Mouse (Mus musculus) spleen, adult 2 months (tissue): ENCODE data around the gene Elmo3. TPM values are rescaled to one million over a fixed set of nuclear protein-coding genes. Genes with fewer than 3 reads are reported as not detected.
"Not testable (repeated sequence)": the region's sequence is repeated elsewhere in the genome, so short reads cannot be mapped to it uniquely, and the experiment has no call there.

ENCODE experiments used
- DNase-seq, 2 experiments: peaks; one replicate each; pipeline versions ENCODE4 v3.0.0 to v3.0.0-alpha.2; 2012 to 2021; ENCODE audit warnings: low spot score in 2 of 2, low read depth in 1 of 2
- H3K27ac ChIP-seq: fragments of 200-500 bp; 2 replicates; pipeline ENCODE4 v1.5.1; 2012; ENCODE audit warnings: low read length, inconsistent platforms; ENCODE audit not compliant: insufficient read depth
- H3K27me3 ChIP-seq: fragments of 200-500 bp; 2 replicates; pipeline ENCODE4 v1.6.1; 2012; ENCODE audit warnings: mild to moderate bottlenecking, moderate library complexity, low read length, inconsistent platforms; ENCODE audit not compliant: control insufficient read depth, insufficient read depth
- H3K36me3 ChIP-seq: fragments of 200-500 bp; 2 replicates; pipeline ENCODE4 v1.6.1; 2012; ENCODE audit warnings: mild to moderate bottlenecking, low read length, inconsistent platforms; ENCODE audit not compliant: control insufficient read depth, insufficient read depth
- H3K4me1 ChIP-seq: fragments of 200-500 bp; 2 replicates; pipeline ENCODE4 v1.6.1; 2011; ENCODE audit warnings: inconsistent platforms; ENCODE audit not compliant: control insufficient read depth, insufficient read depth, insufficient read length
- H3K4me3 ChIP-seq: fragments of 200-500 bp; 2 replicates; pipeline ENCODE4 v1.5.1; 2011; ENCODE audit warnings: mild to moderate bottlenecking, inconsistent platforms; ENCODE audit not compliant: insufficient read depth, insufficient read length; ENCODE audit errors: extremely low read depth
- CTCF ChIP-seq: fragments of 200-500 bp; IDR thresholded peaks from 2 replicates; pipeline ENCODE4 v1.5.1; 2011; ENCODE audit warnings: mild to moderate bottlenecking, inconsistent platforms; ENCODE audit not compliant: insufficient read depth, insufficient read length, insufficient replicate concordance; ENCODE audit errors: extremely low read depth
- POLR2A ChIP-seq: fragments of 200-500 bp; IDR thresholded peaks from 2 replicates; pipeline ENCODE4 v1.6.1; 2011; ENCODE audit warnings: low read depth, low read length, inconsistent platforms
- WGBS: fragments of 180-500 bp; shearing (Covaris S2); methylation state at CpG from one replicate; pipeline ENCODE4 v1.1.7; 2018; 5-methylcytosine and 5-hydroxymethylcytosine counted together
- polyA plus RNA-seq: library from polyadenylated mRNA; depleted of rRNA; stranded (reverse); fragments of >200 nt; gene quantifications from 2 replicates; pipeline ENCODE4 v1.2.3, GENCODE M21; 2012

The Elmo3 gene
- polyA plus RNA-seq, 1 experiment = 7.7 TPM

DNA sequence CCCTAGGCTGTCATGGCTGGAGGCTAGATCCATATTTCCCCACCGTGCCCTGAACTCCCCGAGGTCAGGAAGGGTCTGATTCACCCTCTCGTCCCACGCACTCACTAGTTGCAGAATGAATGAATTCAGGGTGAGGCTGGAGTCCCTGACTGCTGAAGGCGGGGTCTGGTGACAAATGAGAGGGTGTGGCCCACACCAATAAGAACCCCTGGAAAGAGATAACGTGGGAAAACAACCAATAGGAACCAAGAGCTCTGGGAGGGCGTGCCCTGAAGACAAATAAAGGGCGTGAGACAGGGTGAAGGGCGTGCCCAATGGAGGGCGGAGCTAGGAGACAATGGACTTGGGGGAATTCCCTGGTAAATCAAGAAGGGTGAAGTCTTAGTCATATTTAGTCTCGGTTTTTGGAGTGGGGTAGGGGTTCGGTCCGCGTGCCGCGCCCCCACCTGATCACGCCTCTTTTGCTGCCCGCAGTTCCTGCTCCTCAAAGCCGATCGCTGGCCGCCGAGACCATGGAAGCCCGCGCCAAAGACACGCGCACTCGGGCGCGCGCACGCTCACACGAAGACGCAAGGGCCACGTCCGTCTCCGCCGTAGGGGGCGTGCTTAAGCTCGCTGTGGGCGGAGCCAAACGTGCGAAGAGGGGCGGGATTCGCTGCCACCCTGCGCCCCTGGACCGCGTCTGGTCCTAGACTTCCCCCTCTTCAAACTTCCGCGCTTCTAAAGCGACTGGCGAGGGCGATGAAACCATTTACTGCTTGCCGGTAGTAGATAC is 16.3 kb upstream of the Elmo3 start:
- Histone ChIP-seq H3K36me3 (no peaks in the 10 kb centered on the region), H3K4me3 (peak overlapping the region; percentile 85), H3K27me3 (no peaks in the 10 kb centered on the region), H3K27ac (peak overlapping the region; percentile 75), H3K4me1 (peaks cover 11% of the 10 kb centered on the region)
- TF ChIP-seq POLR2A = peak; percentile 9
- TF ChIP-seq CTCF = no peak
- WGBS = under 1% methylated on average over 53 of the region's 53 CpGs
- DNase-seq = peak; percentile 92 to 95

DNA sequence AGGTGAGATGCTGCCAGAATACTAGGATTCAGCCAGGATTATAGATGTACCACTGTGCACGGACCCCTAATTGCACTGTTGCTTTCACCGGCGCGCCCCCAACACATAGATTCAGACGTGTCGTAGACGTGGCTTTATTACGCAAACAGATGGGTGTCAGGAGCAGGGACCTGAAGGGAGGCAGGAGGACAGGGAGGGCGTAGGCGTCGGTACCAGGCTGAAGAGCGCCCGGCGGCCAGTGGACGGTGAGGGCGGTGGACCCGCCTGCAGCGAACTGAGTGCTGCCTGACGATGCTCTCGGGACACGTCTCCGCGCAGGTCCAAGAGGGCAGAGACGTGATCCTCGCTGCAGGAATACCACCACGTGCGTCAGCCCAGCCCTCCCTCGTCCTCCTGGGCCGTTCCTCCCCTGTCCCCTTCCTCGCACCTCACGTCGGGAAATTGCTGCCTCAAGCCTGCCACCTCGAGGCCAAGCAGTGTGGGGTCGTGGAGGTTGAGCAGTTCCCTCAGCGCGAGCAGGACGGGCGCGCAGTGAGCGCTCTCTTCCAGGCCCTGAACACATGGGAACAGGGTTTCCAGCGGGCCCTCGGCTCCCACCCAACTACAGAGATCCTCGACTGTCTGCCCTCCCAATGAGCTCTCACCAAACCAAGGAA is 15.5 kb upstream of the Elmo3 start, which contains the start of gene 4931428F04Rik:
Gene 4931428F04Rik (minus strand): TSS at position 60 of the 656 bp plus-strand sequence.
- TF ChIP-seq CTCF (peak; percentile 22; the same call in 1 of the 2 replicates), POLR2A (no peak)
- DNase-seq = peak in 1 of 2 experiments; percentile 45
- Histone ChIP-seq H3K4me3 (peak within 1 kb of the TSS; percentile 85), H3K27ac (peak within 1 kb of the TSS; percentile 75), H3K36me3 (no peaks in the 10 kb centered on the region), H3K27me3 (no peaks in the 10 kb centered on the region), H3K4me1 (peaks cover 11% of the 10 kb centered on the region)
- WGBS = 8% methylated on average over 43 of the region's 43 CpGs

DNA sequence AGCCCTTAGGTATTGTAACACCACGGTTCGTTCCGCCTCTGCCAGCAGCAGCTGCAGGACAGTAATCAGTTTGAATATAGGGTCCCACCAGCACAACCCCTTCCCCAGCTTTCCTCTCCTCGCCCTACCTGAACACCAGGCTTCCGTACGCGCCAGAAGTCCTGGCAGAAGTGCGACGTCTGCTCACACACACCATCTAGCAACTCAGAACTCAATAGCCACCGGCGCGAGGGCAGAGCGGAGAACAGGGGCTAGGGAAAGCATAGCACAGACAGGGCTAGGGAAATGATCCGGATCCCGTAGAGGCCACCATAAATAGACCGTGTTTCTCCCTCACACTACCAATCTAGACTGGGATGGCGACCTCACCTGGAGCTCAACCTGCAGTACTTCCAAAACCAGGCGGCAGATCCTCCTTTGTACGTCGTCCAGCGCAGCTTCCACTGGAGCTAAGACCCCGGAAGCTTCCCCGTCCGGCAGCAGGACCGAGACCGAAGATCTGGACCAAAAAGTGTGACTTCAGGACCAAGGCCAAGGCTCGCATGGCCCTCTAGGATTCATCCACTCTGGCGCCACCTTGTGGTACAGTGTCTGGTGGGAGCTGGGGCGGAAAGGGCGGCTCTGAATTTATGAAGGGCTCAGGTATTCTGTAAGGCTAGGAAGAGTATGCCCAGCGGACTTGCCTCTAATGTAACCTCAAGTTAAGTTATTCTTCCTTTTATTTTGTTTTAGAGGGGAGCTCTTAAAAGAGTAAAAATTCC is 14.7 kb upstream of the Elmo3 start:
- Histone ChIP-seq H3K4me1 (peaks cover 11% of the 10 kb centered on the region), H3K27me3 (no peaks in the 10 kb centered on the region), H3K27ac (no peak overlapping the region), H3K36me3 (no peaks in the 10 kb centered on the region), H3K4me3 (no peak overlapping the region)
- peak; percentile 72 to 88 for DNase-seq
- no peak for TF ChIP-seq POLR2A
- TF ChIP-seq CTCF = peak; percentile 93; the same call in 1 of the 2 replicates
- 27% methylated on average over 31 of the region's 31 CpGs for WGBS

DNA sequence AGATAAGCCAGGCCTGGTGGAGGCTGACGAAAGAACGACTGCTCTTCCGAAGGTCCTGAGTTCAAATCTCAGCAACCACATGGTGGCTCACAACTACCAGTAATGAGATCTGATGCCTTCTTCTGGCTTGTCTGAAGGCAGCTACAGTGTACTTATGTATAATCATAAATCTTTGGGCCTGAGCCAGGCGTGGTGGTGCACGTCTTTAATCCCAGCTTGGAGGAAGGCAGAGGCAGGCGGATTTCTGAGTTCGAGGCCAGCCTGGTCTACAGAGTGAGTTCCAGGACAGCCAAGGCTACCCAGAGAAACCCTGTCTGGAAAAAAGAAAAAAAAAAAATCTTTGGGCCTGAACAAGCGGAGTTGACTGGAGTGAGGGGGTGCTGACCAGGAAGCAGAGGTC is 14.0 kb upstream of the Elmo3 start:
- H3K27me3 ChIP-seq, H3K36me3 ChIP-seq, H3K4me3 ChIP-seq, H3K27ac ChIP-seq, DNase-seq: not testable (repeated sequence)
- 85% methylated on average over 8 of the region's 8 CpGs for WGBS
- H3K4me1 ChIP-seq = peaks cover 11% of the 10 kb centered on the region

DNA sequence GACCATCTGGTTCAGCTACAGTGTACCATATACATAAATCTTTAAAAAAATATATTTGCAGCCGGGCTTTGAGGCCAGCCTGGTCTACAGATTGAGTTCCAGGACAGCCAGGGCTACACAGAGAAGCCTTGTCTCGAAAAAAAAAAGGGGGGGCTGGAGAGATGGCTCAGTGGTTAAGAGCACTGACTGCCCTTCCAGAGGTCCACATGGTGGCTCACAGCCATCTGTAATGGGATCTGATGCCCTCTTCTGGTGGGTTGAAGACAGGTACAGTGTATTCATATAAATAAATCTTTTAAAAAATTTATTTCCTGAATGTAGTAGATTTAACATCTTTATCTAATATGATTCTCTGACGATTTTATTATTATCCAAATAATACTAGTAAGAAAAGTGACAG is 13.6 kb upstream of the Elmo3 start:
- H3K27ac ChIP-seq, DNase-seq, H3K27me3 ChIP-seq, H3K4me3 ChIP-seq, H3K36me3 ChIP-seq: not testable (repeated sequence)
- peaks cover 11% of the 10 kb centered on the region for H3K4me1 ChIP-seq
- 0 out of 2 replicates have a peak, but pooled peaks have one; percentile 4 for TF ChIP-seq CTCF
- WGBS = 68% methylated on average over 3 of the region's 3 CpGs

DNA sequence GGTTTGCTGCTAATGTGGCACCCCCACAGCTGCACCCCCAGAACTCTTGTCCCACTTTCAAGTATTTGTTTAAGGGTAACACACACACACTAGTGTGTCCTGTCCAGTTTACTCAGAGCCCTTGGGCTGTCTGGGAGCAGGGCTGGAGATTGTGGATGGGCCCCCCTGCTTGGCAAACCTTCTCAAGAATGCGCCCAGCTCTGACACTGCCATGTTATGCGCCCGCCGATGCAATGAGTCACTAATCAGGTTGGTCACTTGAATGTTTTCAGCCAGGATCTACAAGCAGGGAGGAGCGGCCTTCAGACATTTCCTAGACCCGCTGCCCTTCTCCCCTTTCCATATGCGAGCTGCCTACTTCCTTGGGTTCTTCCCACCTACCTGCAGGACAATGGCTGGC is 12.9 kb upstream of the Elmo3 start:
- TF ChIP-seq POLR2A = no peak
- TF ChIP-seq CTCF = no peak
- DNase-seq = no peak
- Histone ChIP-seq H3K27me3 (no peaks in the 10 kb centered on the region), H3K4me3 (no peak overlapping the region), H3K36me3 (no peaks in the 10 kb centered on the region), H3K27ac (no peak overlapping the region), H3K4me1 (peaks cover 11% of the 10 kb centered on the region)
- 94% methylated on average over 7 of the region's 7 CpGs for WGBS

DNA sequence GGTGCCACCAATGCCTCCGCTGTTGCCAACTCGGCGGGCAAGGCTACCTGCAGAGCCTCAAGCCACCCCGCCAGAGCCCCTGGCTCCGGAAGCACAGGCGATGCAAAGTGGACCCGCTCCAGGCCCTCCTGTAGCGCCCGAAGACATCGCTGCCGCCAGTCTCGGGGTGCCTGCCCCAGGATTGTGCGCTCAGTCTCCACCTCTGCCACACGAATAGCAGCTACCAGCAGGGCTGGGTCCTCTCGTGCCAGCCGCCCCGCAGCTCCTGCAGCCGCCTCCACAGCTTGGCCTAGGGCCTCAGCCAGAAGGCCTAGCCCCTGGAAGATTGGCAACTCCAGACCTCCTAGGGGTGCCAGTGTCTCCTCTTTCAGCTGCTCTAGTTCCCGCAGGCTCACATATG is 12.0 kb upstream of the Elmo3 start:
- WGBS = 93% methylated on average over 19 of the region's 19 CpGs
- no peak overlapping the region for H3K27ac ChIP-seq
- H3K27me3 ChIP-seq = no peaks in the 10 kb centered on the region
- no peak for DNase-seq
- H3K36me3 ChIP-seq = no peaks in the 10 kb centered on the region
- peaks cover 15% of the 10 kb centered on the region for H3K4me1 ChIP-seq
- TF ChIP-seq POLR2A (no peak), CTCF (no peak)
- no peak overlapping the region for H3K4me3 ChIP-seq
